Mouse (Mus musculus) liver, adult 10 weeks (tissue): ENCODE measurements around the gene Gpc3. TPM values are rescaled to one million over a fixed set of nuclear protein-coding genes. Genes with fewer than 3 reads are reported as not detected.

Experiments used
- polyA plus RNA-seq: library from polyadenylated mRNA; stranded (reverse); fragments of 350-450 nt; fragmentation: Illumina TruSeq; extraction: RNeasy Lipid Tissue Mini Kit (QIAGEN cat#74804); gene quantifications from one replicate; pipeline ENCODE4 v1.2.3, GENCODE M21; 2014; ENCODE audit warnings: low read depth, low replicate concordance

The Gpc3 gene
- 0.79 TPM for polyA plus RNA-seq

GRCm38 (mm10) chrX:52613328-52614030, at the start of gene Gpc3:
TSS of gene Gpc3 (minus strand) at chrX:52613950.

Other genes with a start within 250 kb of the Gpc3 start
- not detected for gene Ccdc160, start 177.2 kb upstream of the Gpc3 start, polyA plus RNA-seq